Mouse (Mus musculus) adipocyte (in vitro differentiated cells): Measurements from ENCODE around the gene Nfkbib.

ENCODE experiments used
- DNase-seq: peaks from one replicate; pipeline ENCODE4 v3.0.0-alpha.2; 2016; ENCODE audit warnings: low spot score

Gene Nfkbib

GRCm38 (mm10) chr7:28719159-28719558 is 48.2 kb downstream of the Nfkbib start:
- no peak for DNase-seq

GRCm38 (mm10) chr7:28717726-28718125 is 49.6 kb downstream of the Nfkbib start:
- no peak for DNase-seq

- DNase-seq, result peak; percentile 43
Observed at GRCm38 (mm10) chr7:28716590-28717281, 50.6 kb downstream of the Nfkbib start, which contains the start of gene Fbxo17. Fbxo17 (plus strand) TSS chr7:28716804.

- DNase-seq, result no peak
Observed at GRCm38 (mm10) chr7:28715598-28715997, 51.7 kb downstream of the Nfkbib start.

- no peak for DNase-seq
Observed at GRCm38 (mm10) chr7:28714667-28715066, 52.6 kb downstream of the Nfkbib start.

- DNase-seq, result no peak
Observed at GRCm38 (mm10) chr7:28710962-28711361, 56.4 kb downstream of the Nfkbib start.

GRCm38 (mm10) chr7:28709454-28709853 is 57.9 kb downstream of the Nfkbib start:
- no peak for DNase-seq
